Mouse (Mus musculus) ES-E14 (cell line): ENCODE measurements around the gene Ly6g5c. TPM values are rescaled to one million over a fixed set of nuclear protein-coding genes. Genes with fewer than 3 reads are reported as not detected.

Experiments
- DNase-seq: peaks from one replicate; pipeline ENCODE4 v3.0.0-alpha.2; 2013; ENCODE audit warnings: low read depth, low spot score
- H3K27ac ChIP-seq: 2 replicates; pipeline ENCODE4 v1.5.1; 2012; ENCODE audit warnings: low read depth, mild to moderate bottlenecking, low read length, moderate library complexity, mixed read lengths; ENCODE audit not compliant: poor library complexity, insufficient read depth, severe bottlenecking
- H3K36me3 ChIP-seq: 2 replicates; pipeline ENCODE4 v1.6.1; 2012; ENCODE audit warnings: mild to moderate bottlenecking, low read length, moderate library complexity, mixed read lengths; ENCODE audit not compliant: control insufficient read depth, poor library complexity, insufficient read depth, severe bottlenecking
- H3K4me1 ChIP-seq, 2 experiments: fragments of 150-350 bp in 1 of 2; sonication (generic) in 1 of 2; 2 replicates each; pipeline ENCODE4 v1.6.1; 2012; ENCODE audit warnings: low read length in 2 of 2, mild to moderate bottlenecking in 1 of 2, mixed read lengths in 1 of 2; ENCODE audit not compliant: control insufficient read depth in 2 of 2, insufficient read depth in 2 of 2, poor library complexity in 1 of 2
- H3K4me3 ChIP-seq, 2 experiments: fragments of 150-350 bp in 1 of 2; sonication (generic) in 1 of 2; 2 replicates each; pipeline ENCODE4 v1.5.1; 2012; ENCODE audit warnings: low read length in 2 of 2, low read depth in 1 of 2, mild to moderate bottlenecking in 1 of 2, mixed read lengths in 1 of 2; ENCODE audit not compliant: insufficient read depth in 1 of 2, poor library complexity in 1 of 2, severe bottlenecking in 1 of 2
- H3K9ac ChIP-seq: 2 replicates; pipeline ENCODE4 v1.6.1; 2012; ENCODE audit warnings: low read depth, mild to moderate bottlenecking, low read length, mixed read lengths; ENCODE audit not compliant: poor library complexity, insufficient read depth, severe bottlenecking
- H3K9me3 ChIP-seq: fragments of 150-350 bp; sonication (generic); 2 replicates; pipeline ENCODE4 v1.6.1; 2012; ENCODE audit warnings: low read depth, mild to moderate bottlenecking, low read length; ENCODE audit not compliant: control insufficient read depth, insufficient read depth
- CHD2 ChIP-seq: IDR thresholded peaks from 2 replicates; pipeline ENCODE4 v1.6.1; 2014; ENCODE audit warnings: mild to moderate bottlenecking, low read depth, low read length, inconsistent platforms
- HCFC1 ChIP-seq: IDR thresholded peaks from 2 replicates; pipeline ENCODE4 v1.6.1; 2012; ENCODE audit warnings: low read length, inconsistent platforms, borderline replicate concordance; ENCODE audit not compliant: insufficient read depth
- MAFK ChIP-seq: IDR thresholded peaks from 2 replicates; pipeline ENCODE4 v1.6.1; 2014; ENCODE audit warnings: mild to moderate bottlenecking, low read depth, low read length, inconsistent platforms; ENCODE audit not compliant: insufficient read depth
- ZC3H11A ChIP-seq: IDR thresholded peaks from 2 replicates; pipeline ENCODE4 v1.6.1; 2012; ENCODE audit warnings: low read depth, mild to moderate bottlenecking, inconsistent platforms, low read length, borderline replicate concordance
- ZNF384 ChIP-seq: IDR thresholded peaks from 2 replicates; pipeline ENCODE4 v1.6.1; 2012; ENCODE audit warnings: low read depth, low read length, inconsistent platforms
- in situ Hi-C, 2 experiments: fragments of 600-800 bp; cut with MboI; formaldehyde crosslinking; loops; one replicate each; pipeline ENCODE4 v1.15.1; 2025; ENCODE audit warnings: low sequenced_read_pairs in 2 of 2, inconsistent platforms in 1 of 2; ENCODE audit not compliant: unreplicated experiment in 2 of 2
- total RNA-seq: library from RNA; depleted of rRNA; stranded (reverse); fragments of 300-350 nt; gene quantifications from 2 replicates; pipeline ENCODE4 v1.2.3, GENCODE M21; 2012

The Ly6g5c gene
- total RNA-seq, 1 experiment, result 0.49 TPM

GRCm38 (mm10) chr17:35156461-35157200 is 48.6 kb downstream of the Ly6g5c start:
- H3K27ac ChIP-seq, result no peak overlapping the region
- H3K9ac ChIP-seq, result no peak overlapping the region
- TF ChIP-seq ZC3H11A (no peak), CHD2 (no peak)
- H3K36me3 ChIP-seq, result peaks cover 98% of the 10 kb centered on the region
- H3K4me3 ChIP-seq, result no peak overlapping the region
- no peak for DNase-seq
- H3K4me1 ChIP-seq, result peaks cover 0 to 7% of the 10 kb centered on the region in 2 experiments; a peak in 1 of 4 replicates
- in situ Hi-C loops, result no loop called here
- H3K9me3 ChIP-seq, result no peaks in the 10 kb centered on the region

- Histone ChIP-seq H3K4me3 (no peak overlapping the region), H3K9me3 (no peaks in the 10 kb centered on the region), H3K4me1 (peaks cover 0 to 11% of the 10 kb centered on the region in 2 experiments; a peak in 1 of 4 replicates), H3K27ac (no peak overlapping the region), H3K9ac (no peak overlapping the region), H3K36me3 (peaks cover 99% of the 10 kb centered on the region)
- no peak for DNase-seq
- in situ Hi-C loops, result no loop called here
- no peak for TF ChIP-seq HCFC1
- TF ChIP-seq ZC3H11A, result no peak
- TF ChIP-seq MAFK, result no peak
- TF ChIP-seq ZNF384, result no peak
- no peak for TF ChIP-seq CHD2
These were observed 49.2 kb downstream of the Ly6g5c start for GRCm38 (mm10) chr17:35157254-35157653.

- Histone ChIP-seq H3K27ac (no peak overlapping the region), H3K4me1 (peaks cover 0 to 11% of the 10 kb centered on the region in 2 experiments; a peak in 1 of 4 replicates), H3K4me3 (no peak overlapping the region), H3K9me3 (no peaks in the 10 kb centered on the region), H3K36me3 (peaks cover 99% of the 10 kb centered on the region), H3K9ac (no peak overlapping the region)
- in situ Hi-C loops, result no loop called here
- TF ChIP-seq ZC3H11A (no peak), ZNF384 (no peak), HCFC1 (no peak), MAFK (no peak), CHD2 (no peak)
- no peak for DNase-seq
These were observed 49.6 kb downstream of the Ly6g5c start for GRCm38 (mm10) chr17:35157661-35158175.

GRCm38 (mm10) chr17:35158850-35159593 is 50.9 kb downstream of the Ly6g5c start:
- in situ Hi-C loops, result no loop called here
- no peak overlapping the region for H3K4me3 ChIP-seq
- H3K36me3 ChIP-seq, result peaks cover 88% of the 10 kb centered on the region
- H3K9me3 ChIP-seq, result no peaks in the 10 kb centered on the region
- no peak overlapping the region for H3K9ac ChIP-seq
- TF ChIP-seq HCFC1 (no peak), ZC3H11A (no peak), CHD2 (no peak), ZNF384 (no peak)
- no peak for DNase-seq
- H3K4me1 ChIP-seq, result peaks cover 0 to 11% of the 10 kb centered on the region in 2 experiments; a peak in 1 of 4 replicates
- H3K27ac ChIP-seq, result no peak overlapping the region
